23 mouse cellular contexts compared by ENCODE assay signal in genomic region chr13:30074069-30074468, GRCm38 (mm10).
A peak's percentile ranks its signal among the peaks of the same experiment; 100 is the strongest.
DNase-seq lines count a peak whose midpoint lies in the region; ATAC-seq and TF ChIP-seq lines count a peak whose summit lies in the region.
"Had no signal": no experiment of that assay in that cellular context is flagged by ENCODE, and none has a peak within 500 bp of the region (broad histone marks: within the 10 kb centered on the region; RNA-seq: fewer than 3 reads in every experiment).

No protein-coding gene starts in this region.

- peak; percentile 30 for DNase-seq in stomach, postnatal 0 days (ENCODE audit: low spot score)
- no peak for DNase-seq in frontal cortex, adult 2 months (ENCODE audit: extremely low spot score in 1 of 2, low spot score in 1 of 2)
- no peak for DNase-seq in left cerebral cortex, adult 18-20 months (ENCODE audit: low spot score in 2 of 2)
- DNase-seq: adrenal gland, adult 2 months; adrenal gland, postnatal 10 days; adrenal gland, postnatal 25 days; cerebellum, adult 11 months; cerebellum, adult 18-20 months; cerebellum, adult 8-10 months; cerebellum, adult 9-11 months; cerebellum, postnatal 14 days; cerebellum, postnatal 36 days; embryo, embryonic 11 days had no signal

- no peak overlapping the region for H3K4me3 ChIP-seq in intestine, embryonic 15.5 days (replicated peaks)
- H3K4me3 ChIP-seq in intestine, postnatal 0 days (ENCODE audit: low read depth, low read length): no peak overlapping the region
- H3K4me3 ChIP-seq in intestine, embryonic 16.5 days (ENCODE audit: low read length): no peak overlapping the region
- H3K4me3 ChIP-seq in stomach, embryonic 15.5 days (replicated peaks): no peak overlapping the region
- H3K4me3 ChIP-seq in stomach, postnatal 0 days (ENCODE audit: low read depth, low read length): no peak overlapping the region
- H3K4me3 ChIP-seq: erythroblast, embryonic 14.5 days; forebrain, embryonic 10.5 days; forebrain, embryonic 12.5 days had no signal

- no peaks in the 10 kb centered on the region for H3K9me3 ChIP-seq in intestine, embryonic 15.5 days
- H3K9me3 ChIP-seq in intestine, postnatal 0 days (ENCODE audit: control insufficient read depth): no peaks in the 10 kb centered on the region
- no peaks in the 10 kb centered on the region for H3K9me3 ChIP-seq in intestine, embryonic 16.5 days (ENCODE audit: control insufficient read depth, low read length)
- no peaks in the 10 kb centered on the region for H3K9me3 ChIP-seq in stomach, embryonic 15.5 days
- no peaks in the 10 kb centered on the region for H3K9me3 ChIP-seq in stomach, postnatal 0 days (ENCODE audit: control insufficient read depth, low read length)
- H3K9me3 ChIP-seq: forebrain, embryonic 10.5 days; forebrain, embryonic 12.5 days had no signal

- H3K9ac ChIP-seq in intestine, embryonic 15.5 days: no peak overlapping the region
- H3K9ac ChIP-seq in intestine, postnatal 0 days (ENCODE audit: low read depth, low read length): no peak overlapping the region
- H3K9ac ChIP-seq in intestine, embryonic 16.5 days (ENCODE audit: low read depth, low read length): no peak overlapping the region
- no peak overlapping the region for H3K9ac ChIP-seq in stomach, embryonic 15.5 days
- no peak overlapping the region for H3K9ac ChIP-seq in stomach, postnatal 0 days (ENCODE audit: low read length)
- H3K9ac ChIP-seq: forebrain, embryonic 12.5 days had no signal

- no peak for TF ChIP-seq EP300 in stomach, postnatal 0 days (optimal IDR thresholded peaks at IDR 0.05)

- no peak for TF ChIP-seq CTCF in intestine, postnatal 0 days (IDR thresholded peaks at IDR 0.05; ENCODE audit: low read depth)
- TF ChIP-seq CTCF in stomach, postnatal 0 days (IDR thresholded peaks at IDR 0.05; ENCODE audit: low read depth): no peak

- peak; percentile 23; the same call in 1 of the 2 replicates for ATAC-seq in intestine, embryonic 15.5 days
- no peak for ATAC-seq in intestine, postnatal 0 days
- peak; percentile 33; the same call in 1 of the 2 replicates for ATAC-seq in intestine, embryonic 16.5 days
- ATAC-seq in stomach, embryonic 15.5 days (ENCODE audit: insufficient read depth, low FRiP score, low read depth): peak; percentile 31; the same call in 1 of the 2 replicates
- ATAC-seq in stomach, postnatal 0 days (ENCODE audit: low FRiP score, low TSS enrichment): peak; percentile 61; the same call in 1 of the 2 replicates
- no peak for ATAC-seq in erythroblast, adult 5-6 weeks (replicated peaks; ENCODE audit: low FRiP score, poor library complexity, severe bottlenecking)
- ATAC-seq: forebrain, embryonic 14.5 days; forebrain, embryonic 16.5 days had no signal

- no peaks in the 10 kb centered on the region for H3K27me3 ChIP-seq in intestine, embryonic 15.5 days (replicated peaks)
- no peaks in the 10 kb centered on the region for H3K27me3 ChIP-seq in intestine, postnatal 0 days (replicated peaks; ENCODE audit: control insufficient read depth, insufficient read depth, low read length)
- H3K27me3 ChIP-seq in intestine, embryonic 16.5 days (replicated peaks; ENCODE audit: control insufficient read depth, insufficient read depth, low read length): no peaks in the 10 kb centered on the region
- H3K27me3 ChIP-seq in stomach, embryonic 15.5 days (replicated peaks): no peaks in the 10 kb centered on the region
- H3K27me3 ChIP-seq in stomach, postnatal 0 days (ENCODE audit: control insufficient read depth, insufficient read depth, low read length): no peaks in the 10 kb centered on the region
- H3K27me3 ChIP-seq: forebrain, embryonic 12.5 days had no signal

- no peaks in the 10 kb centered on the region for H3K4me1 ChIP-seq in intestine, embryonic 15.5 days (replicated peaks)
- no peaks in the 10 kb centered on the region for H3K4me1 ChIP-seq in intestine, postnatal 0 days (replicated peaks; ENCODE audit: control insufficient read depth, insufficient read depth, low read length)
- H3K4me1 ChIP-seq in intestine, embryonic 16.5 days (ENCODE audit: control insufficient read depth, insufficient read depth, low read length): no peaks in the 10 kb centered on the region
- no peaks in the 10 kb centered on the region for H3K4me1 ChIP-seq in stomach, embryonic 15.5 days
- H3K4me1 ChIP-seq in stomach, postnatal 0 days (replicated peaks; ENCODE audit: control insufficient read depth, insufficient read depth): 0 out of 2 replicates have a peak, but pooled peaks cover 2% of the 10 kb centered on the region
- H3K4me1 ChIP-seq: forebrain, embryonic 10.5 days; forebrain, embryonic 12.5 days had no signal

- H3K36me3 ChIP-seq in intestine, embryonic 15.5 days: no peaks in the 10 kb centered on the region
- H3K36me3 ChIP-seq in intestine, postnatal 0 days (ENCODE audit: control insufficient read depth, insufficient read depth): no peaks in the 10 kb centered on the region
- H3K36me3 ChIP-seq in intestine, embryonic 16.5 days (ENCODE audit: control insufficient read depth, insufficient read depth, low read length): no peaks in the 10 kb centered on the region
- H3K36me3 ChIP-seq in stomach, embryonic 15.5 days: no peaks in the 10 kb centered on the region
- H3K36me3 ChIP-seq in stomach, postnatal 0 days (ENCODE audit: control insufficient read depth, insufficient read depth, low read length): no peaks in the 10 kb centered on the region
- H3K36me3 ChIP-seq: forebrain, embryonic 10.5 days; forebrain, embryonic 12.5 days had no signal

- WGBS in intestine, embryonic 15.5 days: 80% methylated on average over 3 of the region's 3 CpGs
- WGBS in intestine, postnatal 0 days: 84% methylated on average over 3 of the region's 3 CpGs
- 84% methylated on average over 3 of the region's 3 CpGs for WGBS in intestine, embryonic 16.5 days
- 71% methylated on average over 3 of the region's 3 CpGs for WGBS in stomach, embryonic 15.5 days
- 57% methylated on average over 3 of the region's 3 CpGs for WGBS in stomach, postnatal 0 days

- H3K4me2 ChIP-seq in intestine, embryonic 15.5 days (replicated peaks): no peak overlapping the region
- H3K4me2 ChIP-seq in intestine, postnatal 0 days (replicated peaks; ENCODE audit: low read depth): no peak overlapping the region
- H3K4me2 ChIP-seq in intestine, embryonic 16.5 days (ENCODE audit: low read depth, low read length): no peak overlapping the region
- H3K4me2 ChIP-seq in stomach, embryonic 15.5 days: no peak overlapping the region
- no peak overlapping the region for H3K4me2 ChIP-seq in stomach, postnatal 0 days (replicated peaks; ENCODE audit: low read depth)
- H3K4me2 ChIP-seq: forebrain, embryonic 12.5 days had no signal

- H3K27ac ChIP-seq in intestine, embryonic 15.5 days: no peak overlapping the region
- no peak overlapping the region for H3K27ac ChIP-seq in intestine, postnatal 0 days (ENCODE audit: low read depth, low read length)
- H3K27ac ChIP-seq in intestine, embryonic 16.5 days (ENCODE audit: low read length): no peak overlapping the region
- H3K27ac ChIP-seq in stomach, embryonic 15.5 days: 0 out of 2 replicates have a peak overlapping the region, but pooled peaks have one; percentile 3
- H3K27ac ChIP-seq in stomach, postnatal 0 days (replicated peaks): no peak overlapping the region
- H3K27ac ChIP-seq: forebrain, embryonic 10.5 days; forebrain, embryonic 12.5 days had no signal

Comparison
In these comparisons a context has a peak if more than half of its experiments do, and no peak if none do; other contexts are left out.
1. ATAC-seq: peak in intestine, embryonic 15.5 days (single experiment), intestine, embryonic 16.5 days (single experiment), stomach, embryonic 15.5 days (single experiment) and stomach, postnatal 0 days (single experiment); none in intestine, postnatal 0 days (single experiment) and erythroblast, adult 5-6 weeks (single experiment).